Mouse (Mus musculus) macrophage (primary cell): ENCODE measurements around the gene Vmn2r46. TPM values are rescaled to one million over a fixed set of nuclear protein-coding genes. Genes with fewer than 3 reads are reported as not detected.
"Not testable (repeated sequence)": the region's sequence is repeated elsewhere in the genome, so short reads cannot be mapped to it uniquely, and the experiment has no call there.

ENCODE experiments used
- H3K27ac ChIP-seq: fragments of 350-480 bp; formaldehyde crosslinking; 2 replicates; pipeline ENCODE4 v1.9.0; 2021
- H3K36me3 ChIP-seq: fragments of 350-480 bp; formaldehyde crosslinking; 2 replicates; pipeline ENCODE4 v1.9.0; 2021; ENCODE audit errors: inconsistent target
- H3K4me3 ChIP-seq: fragments of 350-480 bp; formaldehyde crosslinking; 2 replicates; pipeline ENCODE4 v1.9.0; 2021; ENCODE audit errors: inconsistent target
- H3K79me2 ChIP-seq: fragments of 350-480 bp; formaldehyde crosslinking; 2 replicates; pipeline ENCODE4 v1.9.0; 2021; ENCODE audit errors: inconsistent target
- WGBS: methylation state at CpG from one replicate; pipeline ENCODE4 v1.1.7; 2026; ENCODE audit warnings: inconsistent platforms; ENCODE audit not compliant: missing documents; 5-methylcytosine and 5-hydroxymethylcytosine counted together
- polyA plus RNA-seq: library from polyadenylated mRNA; stranded (reverse); fragments of 250-400 nt; gene quantifications from 3 replicates; pipeline ENCODE4 v1.2.4, GENCODE M21; 2018; ENCODE audit warnings: inconsistent platforms
- total RNA-seq, 78 experiments: library from RNA; depleted of rRNA; stranded (reverse); fragments of 250-400 nt; gene quantifications; 1 replicate in 9 of 78; 2 replicates in 24 of 78; 3 replicates in 43 of 78; 4 replicates in 2 of 78; pipeline ENCODE4 v1.2.4; 2018; ENCODE audit warnings: inconsistent platforms in 56 of 78

The Vmn2r46 gene
- not detected for total RNA-seq (2018; cell fraction: chromatin; rRNA removed)
- not detected for total RNA-seq (2018; cell fraction: cytosol; rRNA removed)
- not detected for total RNA-seq (2018; cell fraction: nucleus; rRNA removed)
- not detected in 3 replicates for polyA plus RNA-seq

DNA sequence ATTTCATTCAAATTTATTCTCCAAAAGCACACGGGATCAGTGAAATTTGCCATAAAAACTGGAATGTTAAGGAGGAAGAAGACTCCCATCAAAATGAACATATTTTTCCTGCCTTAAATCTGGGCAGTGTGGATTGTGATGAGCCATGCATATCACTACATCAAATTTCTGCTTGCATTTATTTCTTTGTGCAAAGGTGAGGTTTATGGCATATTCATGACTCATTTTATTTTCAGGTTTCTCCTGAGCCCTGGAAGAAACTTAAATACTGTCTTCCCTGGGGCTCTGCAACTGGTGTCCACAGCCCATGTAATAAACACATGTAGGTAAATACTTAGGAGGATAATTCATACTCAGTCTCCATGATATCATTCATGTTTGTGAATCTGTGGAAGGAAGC, at the start of gene Vmn2r46:
Gene Vmn2r46 (minus strand): TSS at position 101 of the 400 bp plus-strand sequence.
- WGBS = no CpG with 5 or more reads among the region's 1 CpGs

More for the DNA sequence above, at the start of gene Vmn2r46:
- not testable (repeated sequence) for H3K79me2 ChIP-seq, H3K36me3 ChIP-seq, H3K27ac ChIP-seq, H3K4me3 ChIP-seq

Other genes starting within 250 kb of the Vmn2r46 start
- gene Vmn2r47, start 70.8 kb upstream of the Vmn2r46 start, polyA plus RNA-seq = not detected in 3 replicates
- not detected in 3 replicates for gene Vmn2r48, start 183.0 kb upstream of the Vmn2r46 start, polyA plus RNA-seq
- gene Vmn2r49, start 221.7 kb upstream of the Vmn2r46 start, polyA plus RNA-seq = not detected in 3 replicates